Comparison of ENCODE assay signal across 8 mouse cellular contexts in the genomic region with DNA sequence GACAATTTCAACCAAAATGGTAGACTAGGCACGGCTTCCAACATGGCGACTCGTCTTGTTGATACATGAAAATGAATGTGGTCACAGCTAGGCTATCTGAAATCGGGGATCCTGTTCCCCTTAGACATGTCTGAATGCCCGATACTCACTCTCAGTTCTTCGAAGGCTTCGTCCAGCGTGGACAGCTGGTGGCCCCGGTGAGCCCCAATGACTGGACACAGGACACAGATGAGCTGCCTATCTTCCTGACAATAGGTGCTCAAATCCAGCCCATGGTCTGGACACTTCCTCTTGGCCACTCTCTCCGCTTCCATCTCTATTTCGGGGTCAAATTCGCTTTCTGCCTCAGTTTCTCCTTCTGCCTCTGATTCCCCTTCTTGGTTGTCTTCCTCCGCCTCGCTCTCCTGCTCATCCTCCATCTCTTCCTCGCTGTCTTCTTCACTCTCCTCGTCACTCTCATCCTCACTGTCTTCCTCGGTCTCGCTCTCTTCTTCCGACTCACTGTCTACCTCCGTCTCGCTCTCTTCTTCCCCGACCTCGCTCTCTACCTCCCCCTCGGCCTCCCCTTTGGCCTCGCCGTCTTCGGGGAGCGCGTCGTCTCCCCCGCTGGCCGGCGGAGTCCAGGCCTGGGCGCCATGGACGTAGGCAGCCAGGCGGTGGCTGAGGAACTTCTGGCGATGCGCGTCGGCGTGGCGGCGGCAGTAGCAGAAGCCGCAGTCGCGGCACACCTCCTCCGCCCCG. TPM values are rescaled to one million over a fixed set of nuclear protein-coding genes. Genes with fewer than 3 reads are reported as not detected.
DNase-seq lines count a peak whose midpoint lies in the region; ATAC-seq lines count a peak whose summit lies in the region.

No protein-coding gene starts in this region.

- H3K4me2 ChIP-seq in intestine, embryonic 15.5 days (replicated peaks): peak overlapping the region; percentile 90
- peak overlapping the region; percentile 94 for H3K4me2 ChIP-seq in neural tube, embryonic 14.5 days (ENCODE audit: low read depth, low read length)

- peak overlapping the region; percentile 88 for H3K9ac ChIP-seq in intestine, embryonic 15.5 days
- H3K9ac ChIP-seq in neural tube, embryonic 14.5 days (replicated peaks; ENCODE audit: low read depth, low read length): peak overlapping the region; percentile 65

- DNase-seq in cerebellum, adult 11-12 months: peak; percentile 32
- peak; percentile 27 to 36 for DNase-seq in right cerebral cortex, postnatal 10 days (ENCODE audit: low spot score in 2 of 2)
- no peak for DNase-seq in right cerebral cortex, postnatal 14 days
- no peak for DNase-seq in left cerebral cortex, adult 18-20 months (ENCODE audit: low spot score in 2 of 2)
- DNase-seq in kidney, adult 9 months: no peak

- H3K9me3 ChIP-seq in intestine, embryonic 15.5 days: no peaks in the 10 kb centered on the region
- no peaks in the 10 kb centered on the region for H3K9me3 ChIP-seq in neural tube, embryonic 14.5 days (ENCODE audit: control insufficient read depth, low read length)

- no peak; the same call in 1 of the 2 replicates for ATAC-seq in cerebellum, adult (ENCODE audit: insufficient number of reproducible peaks, low FRiP score, low TSS enrichment)
- ATAC-seq in intestine, embryonic 15.5 days: no peak
- ATAC-seq in neural tube, embryonic 14.5 days (ENCODE audit: low read depth): no peak; the same call in 1 of the 2 replicates

- H3K27me3 ChIP-seq in intestine, embryonic 15.5 days (replicated peaks): no peaks in the 10 kb centered on the region
- no peaks in the 10 kb centered on the region for H3K27me3 ChIP-seq in neural tube, embryonic 14.5 days (ENCODE audit: control insufficient read depth, insufficient read depth, low read length)

- 35% methylated on average over 48 of the region's 48 CpGs for WGBS in intestine, embryonic 15.5 days
- 37% methylated on average over 48 of the region's 48 CpGs for WGBS in neural tube, embryonic 14.5 days

- peak overlapping the region; percentile 75 for H3K4me3 ChIP-seq in intestine, embryonic 15.5 days (replicated peaks)
- H3K4me3 ChIP-seq in neural tube, embryonic 14.5 days (ENCODE audit: low read depth, low read length): peak overlapping the region; percentile 77

- peak overlapping the region; percentile 97 for H3K27ac ChIP-seq in intestine, embryonic 15.5 days
- H3K27ac ChIP-seq in neural tube, embryonic 14.5 days (ENCODE audit: low read depth, low read length): peak overlapping the region; percentile 96

- H3K4me1 ChIP-seq in intestine, embryonic 15.5 days (replicated peaks): 0 out of 2 replicates have a peak, but pooled peaks cover 8% of the 10 kb centered on the region
- H3K4me1 ChIP-seq in neural tube, embryonic 14.5 days (ENCODE audit: control insufficient read depth, insufficient read depth, low read length): peaks cover 10% of the 10 kb centered on the region; the same call in 1 of the 2 replicates

- no peaks in the 10 kb centered on the region for H3K36me3 ChIP-seq in intestine, embryonic 15.5 days
- H3K36me3 ChIP-seq in neural tube, embryonic 14.5 days (ENCODE audit: control insufficient read depth, insufficient read depth, low read length): no peaks in the 10 kb centered on the region

RNA-seq across cellular contexts. Expression of a gene that starts 7.6 kb away (rescaled TPM):
- 21.1 and 25.5 TPM in 2 replicates for polyA plus RNA-seq in intestine, embryonic 15.5 days (2015; fragmentation: Nextera tagmentation; extraction: Ambion mirVana)
- polyA plus RNA-seq in neural tube, embryonic 14.5 days (2014; fragmentation: Nextera tagmentation; extraction: Ambion mirVana): 79.7 and 86.3 TPM in 2 replicates
- 100 to 1,000 TPM; 186 to 190 TPM for total RNA-seq in left cerebral cortex, adult 18-20 months (2021)

RNA-seq across cellular contexts. Expression of a gene that starts 52.3 kb away (rescaled TPM):
- polyA plus RNA-seq in intestine, embryonic 15.5 days (2015; fragmentation: Nextera tagmentation; extraction: Ambion mirVana): 6.7 and 7.8 TPM in 2 replicates
- polyA plus RNA-seq in neural tube, embryonic 14.5 days (2014; fragmentation: Nextera tagmentation; extraction: Ambion mirVana): 33.8 and 38.5 TPM in 2 replicates
- 10 to 100 TPM; 64.0 to 69.9 TPM for total RNA-seq in left cerebral cortex, adult 18-20 months (2021)

Comparison
In these comparisons a context has a peak if more than half of its experiments do, and no peak if none do; other contexts are left out.
1. DNase-seq: peak in cerebellum, adult 11-12 months (single experiment) and right cerebral cortex, postnatal 10 days (2 of 2); none in right cerebral cortex, postnatal 14 days (single experiment), left cerebral cortex, adult 18-20 months (0 of 2) and kidney, adult 9 months (single experiment).